Mouse (Mus musculus) lung, postnatal 0 days (tissue): ENCODE results near the gene Il25.

Experiments used
- CTCF ChIP-seq: IDR thresholded peaks from 2 replicates; pipeline ENCODE4 v1.5.1; 2016; ENCODE audit warnings: antibody characterized with exemption, mild to moderate bottlenecking
- EP300 ChIP-seq: IDR thresholded peaks from 2 replicates; pipeline ENCODE4 v1.6.1; 2016; ENCODE audit warnings: antibody characterized with exemption, mild to moderate bottlenecking, control low read depth

GRCm38 (mm10) chr14:54966320-54966977 is 34.0 kb downstream of the Il25 start, which contains the start of gene Myh6:
- no peak for TF ChIP-seq CTCF
- no peak for TF ChIP-seq EP300
